ENCODE assay signal across 8 mouse cellular contexts in the genomic region with DNA sequence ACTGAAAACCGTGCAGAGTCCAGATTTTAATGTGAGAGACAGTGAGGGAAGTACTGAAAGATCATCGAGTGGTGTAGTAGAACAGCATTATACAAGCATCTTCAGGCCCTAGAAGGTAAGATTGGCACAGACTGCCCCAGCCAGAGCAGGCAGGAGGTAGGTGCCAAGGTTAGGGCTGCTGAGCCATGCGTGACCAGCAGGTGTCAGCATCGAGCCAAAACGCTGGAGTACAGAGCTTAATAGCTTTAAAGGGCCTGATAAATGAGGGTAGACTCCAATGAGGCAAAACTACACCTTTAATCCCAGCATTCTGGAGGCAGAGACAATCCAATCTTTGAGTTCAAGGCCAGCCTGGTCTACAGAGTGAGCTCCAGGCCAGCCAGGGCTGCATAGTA. TPM values are rescaled to one million over a fixed set of nuclear protein-coding genes. Genes with fewer than 3 reads are reported as not detected.
DNase-seq lines count a peak whose midpoint lies in the region; ATAC-seq lines count a peak whose summit lies in the region.

No protein-coding gene starts in this region.

- DNase-seq in T-cell, adult 2 months (ENCODE audit: low spot score), result peak; percentile 88
- DNase-seq in cerebellum, postnatal 25 days, result peak; percentile 96
- DNase-seq in gastrocnemius, adult 18-20 months (ENCODE audit: low spot score), result peak; percentile 93
- DNase-seq in left cerebral cortex, postnatal 14 days (ENCODE audit: low spot score in 2 of 2), result peak; percentile 73 to 88
- DNase-seq in right cerebral cortex, postnatal 14 days, result peak; percentile 76
- DNase-seq in urinary bladder, postnatal 25 days (ENCODE audit: low spot score), result peak; percentile 89

- intact Hi-C loops in left cerebral cortex, postnatal 14 days (cut with DNase I), result loop anchor here (2.0 to 5.0 kb wide), 2 partner anchors 74 to 120 kb away; partner anchors contain the start of gene Gabpb2

- ATAC-seq in inflammation-experienced regulatory T-cells, adult 6 months, result peak; percentile 63
- peak; percentile 84 for ATAC-seq in megakaryocyte-erythroid progenitor cell, adult 5-6 weeks (replicated peaks; ENCODE audit: low FRiP score, low TSS enrichment, poor library complexity, severe bottlenecking)

RNA-seq across cellular contexts. Expression of gene Tnfaip8l2, which starts 0.5 kb away (rescaled TPM):
- under 1 TPM; 0.27 to 0.55 TPM for total RNA-seq in gastrocnemius, adult 18-20 months (2021)
- 100 to 1,000 TPM; 180 to 236 (median 220) TPM for polyA plus RNA-seq in inflammation-experienced regulatory T-cells, adult 6 months (2017; shearing (Covaris generic))
- 1 to 10 TPM; 1.8 to 3.1 TPM for total RNA-seq in left cerebral cortex, postnatal 14 days (2021)
- total RNA-seq in megakaryocyte-erythroid progenitor cell, adult 5-6 weeks (2014; fragmentation: Nextera tagmentation), result 3.3 and 8.1 TPM in 2 replicates
- total RNA-seq in megakaryocyte-erythroid progenitor cell, adult 5-6 weeks (2017), result 3.1 and 6.7 TPM in 2 replicates

RNA-seq across cellular contexts. Expression of gene Lysmd1, which starts 8.7 kb away (rescaled TPM):
- total RNA-seq in gastrocnemius, adult 18-20 months (2021), result 1 to 10 TPM; 6.3 to 6.6 TPM
- polyA plus RNA-seq in inflammation-experienced regulatory T-cells, adult 6 months (2017; shearing (Covaris generic)), result 10 to 100 TPM; 14.6 to 32.0 (median 30.8) TPM
- total RNA-seq in left cerebral cortex, postnatal 14 days (2021), result 10 to 100 TPM; 19.2 to 20.7 TPM
- 5.4 and 6.9 TPM in 2 replicates for total RNA-seq in megakaryocyte-erythroid progenitor cell, adult 5-6 weeks (2014; fragmentation: Nextera tagmentation)
- 6.2 and 7.2 TPM in 2 replicates for total RNA-seq in megakaryocyte-erythroid progenitor cell, adult 5-6 weeks (2017)

RNA-seq across cellular contexts. Expression of gene Scnm1, which starts 8.8 kb away (rescaled TPM):
- total RNA-seq in gastrocnemius, adult 18-20 months (2021), result 10 to 100 TPM; 34.6 to 46.5 TPM
- 100 to 1,000 TPM in 2 of 3 experiments, 10 to 100 TPM in 1; 81.4 to 113 (median 106) TPM for polyA plus RNA-seq in inflammation-experienced regulatory T-cells, adult 6 months (2017; shearing (Covaris generic))
- total RNA-seq in left cerebral cortex, postnatal 14 days (2021), result 10 to 100 TPM; 38.8 to 42.8 TPM
- total RNA-seq in megakaryocyte-erythroid progenitor cell, adult 5-6 weeks (2014; fragmentation: Nextera tagmentation), result 59.1 and 86.0 TPM in 2 replicates
- 94.4 and 114 TPM in 2 replicates for total RNA-seq in megakaryocyte-erythroid progenitor cell, adult 5-6 weeks (2017)

RNA-seq across cellular contexts. Expression of gene Sema6c, which starts 17.6 kb away (rescaled TPM):
- 100 to 1,000 TPM in 1 of 2 experiments, 10 to 100 TPM in 1; 75.9 to 111 TPM for total RNA-seq in gastrocnemius, adult 18-20 months (2021)
- under 1 TPM in 1 of 3 experiments, not detected in 2; 0.16 TPM for polyA plus RNA-seq in inflammation-experienced regulatory T-cells, adult 6 months (2017; shearing (Covaris generic))
- total RNA-seq in left cerebral cortex, postnatal 14 days (2021), result 10 to 100 TPM; 40.3 to 40.5 TPM
- 0.27 TPM in 1 of 2 replicates, not detected in the other for total RNA-seq in megakaryocyte-erythroid progenitor cell, adult 5-6 weeks (2014; fragmentation: Nextera tagmentation)
- 0.99 TPM in 1 of 2 replicates, not detected in the other for total RNA-seq in megakaryocyte-erythroid progenitor cell, adult 5-6 weeks (2017)

RNA-seq across cellular contexts. Expression of gene Tmod4, which starts 18.3 kb away (rescaled TPM):
- total RNA-seq in gastrocnemius, adult 18-20 months (2021), result 100 to 1,000 TPM; 663 to 722 TPM
- 1 to 10 TPM; 1.8 to 2.5 (median 2.1) TPM for polyA plus RNA-seq in inflammation-experienced regulatory T-cells, adult 6 months (2017; shearing (Covaris generic))
- under 1 TPM; 0.29 to 0.32 TPM for total RNA-seq in left cerebral cortex, postnatal 14 days (2021)
- 2.4 and 5.1 TPM in 2 replicates for total RNA-seq in megakaryocyte-erythroid progenitor cell, adult 5-6 weeks (2014; fragmentation: Nextera tagmentation)
- 0.99 and 2.9 TPM in 2 replicates for total RNA-seq in megakaryocyte-erythroid progenitor cell, adult 5-6 weeks (2017)

Comparison
In these comparisons a context has a peak if more than half of its experiments do, and no peak if none do; other contexts are left out.
1. Peak in every context shown above with its lines: DNase-seq and ATAC-seq.